Mouse (Mus musculus) G1E (cell line): Measurements from ENCODE around the gene Myo1h.

Experiments used
- CTCF ChIP-seq: IDR thresholded peaks from 2 replicates; pipeline ENCODE4 v1.5.1; 2012; ENCODE audit warnings: low read depth, low read length, inconsistent platforms, mixed read lengths
- GATA1 ChIP-seq: IDR thresholded peaks from 2 replicates; pipeline ENCODE4 v1.6.1; 2012; ENCODE audit warnings: borderline replicate concordance, low read length, inconsistent platforms, mixed read lengths
- GATA2 ChIP-seq: IDR thresholded peaks from 2 replicates; pipeline ENCODE4 v1.6.1; 2012; ENCODE audit warnings: low read depth, low read length, inconsistent platforms, borderline replicate concordance
- POLR2AphosphoS5 ChIP-seq: IDR thresholded peaks from 2 replicates; pipeline ENCODE4 v1.6.1; 2012; ENCODE audit warnings: low read depth, low read length, inconsistent platforms; ENCODE audit not compliant: insufficient replicate concordance
- TAL1 ChIP-seq: conservative IDR thresholded peaks from 2 replicates; pipeline ENCODE4 v1.6.1; 2012; ENCODE audit warnings: low read depth, low read length, inconsistent platforms, mixed read lengths

DNA sequence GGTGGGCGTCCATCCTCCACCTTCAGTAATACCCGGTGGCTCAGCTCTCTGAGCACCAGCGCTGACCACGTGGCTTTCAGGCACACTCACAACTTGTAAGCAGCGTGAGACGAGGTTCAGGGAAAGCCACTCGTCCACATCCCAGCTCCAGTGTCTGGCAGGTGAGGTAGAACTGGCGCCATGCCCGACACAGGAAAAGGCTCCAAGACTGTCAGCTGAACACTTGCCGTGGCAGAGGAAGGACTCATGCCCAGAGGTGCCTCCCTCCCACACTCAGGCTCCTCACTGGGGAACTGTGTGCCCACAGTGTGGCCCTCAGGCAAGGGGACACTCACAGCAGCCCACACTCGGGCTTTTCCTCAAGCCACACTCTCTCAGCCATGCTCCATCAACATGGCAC is 84.2 kb downstream of the Myo1h start:
- no peak for TF ChIP-seq CTCF
- no peak for TF ChIP-seq POLR2AphosphoS5
- no peak for TF ChIP-seq TAL1
- TF ChIP-seq GATA2: no peak
- no peak for TF ChIP-seq GATA1
